Mouse (Mus musculus) lung, embryonic 15.5 days (tissue): ENCODE data around the gene Fam110a. TPM values are rescaled to one million over a fixed set of nuclear protein-coding genes. Genes with fewer than 3 reads are reported as not detected.
A peak's percentile ranks its signal among the peaks of the same experiment; 100 is the strongest.

Experiments
- ATAC-seq: fragments of 200-750 bp; cut with Nextera tagmentation; 2 replicates; pipeline ENCODE4 v1.8.0; 2017; ENCODE audit warnings: moderate number of reproducible peaks, borderline replicate concordance; ENCODE audit not compliant: low FRiP score, low TSS enrichment; ENCODE audit errors: extremely low read depth
- H3K27ac ChIP-seq: fragments of 300-500 bp; sonication (generic); 2 replicates; pipeline ENCODE4 v1.5.1; 2015; ENCODE audit warnings: moderate library complexity, mild to moderate bottlenecking, inconsistent platforms
- H3K27me3 ChIP-seq: fragments of 300-500 bp; sonication (generic); 2 replicates; pipeline ENCODE4 v1.6.1; 2015; ENCODE audit warnings: inconsistent platforms
- H3K36me3 ChIP-seq: fragments of 300-500 bp; sonication (generic); 2 replicates; pipeline ENCODE4 v1.6.1; 2015; ENCODE audit warnings: inconsistent platforms
- H3K4me1 ChIP-seq: fragments of 300-500 bp; sonication (generic); 2 replicates; pipeline ENCODE4 v1.6.1; 2015; ENCODE audit warnings: inconsistent platforms
- H3K4me2 ChIP-seq: fragments of 300-500 bp; sonication (generic); 2 replicates; pipeline ENCODE4 v1.6.1; 2015; ENCODE audit warnings: inconsistent platforms, mild to moderate bottlenecking, moderate library complexity
- H3K4me3 ChIP-seq: fragments of 300-500 bp; sonication (generic); 2 replicates; pipeline ENCODE4 v1.5.1; 2015; ENCODE audit warnings: mild to moderate bottlenecking, inconsistent platforms
- H3K9ac ChIP-seq: fragments of 300-500 bp; sonication (generic); 2 replicates; pipeline ENCODE4 v1.6.1; 2015; ENCODE audit warnings: inconsistent platforms
- H3K9me3 ChIP-seq: fragments of 300-500 bp; sonication (generic); 2 replicates; pipeline ENCODE4 v1.6.1; 2016; ENCODE audit warnings: inconsistent platforms
- WGBS: fragments of 180-500 bp; shearing (Covaris S2); methylation state at CpG from one replicate; pipeline ENCODE4 v1.1.7; 2015; 5-methylcytosine and 5-hydroxymethylcytosine counted together
- polyA plus RNA-seq: library from polyadenylated mRNA; unstranded; fragments of >200 nt; fragmentation: Nextera tagmentation; extraction: Ambion mirVana; gene quantifications from 2 replicates; pipeline ENCODE4 v1.2.1, GENCODE M21; 2015

Fam110a gene
- polyA plus RNA-seq, 1 experiment from 2014 or later = 34.1 TPM

GRCm38 (mm10) chr2:151996229-151997189 is 16.5 kb upstream of the Fam110a start, which contains the start of gene Slc52a3:
Slc52a3 (plus strand) TSS chr2:151996511.
- Histone ChIP-seq H3K4me3 (peak within 1 kb of the TSS; percentile 21), H3K9ac (no peak within 1 kb of the TSS), H3K27ac (no peak within 1 kb of the TSS), H3K4me1 (peaks cover 31% of the 10 kb centered on the region), H3K36me3 (no peaks in the 10 kb centered on the region), H3K4me2 (peak within 1 kb of the TSS; percentile 48), H3K27me3 (peaks cover 59% of the 10 kb centered on the region), H3K9me3 (no peaks in the 10 kb centered on the region)
- peak; percentile 31; the same call in 1 of the 2 replicates for ATAC-seq
- 6% methylated on average over 35 of the region's 35 CpGs for WGBS

- WGBS = 10% methylated on average over 22 of the region's 22 CpGs
These were observed 14.5 kb upstream of the Fam110a start for GRCm38 (mm10) chr2:151994350-151995122.

GRCm38 (mm10) chr2:151991446-151991845 is 11.4 kb upstream of the Fam110a start:
- ATAC-seq = no peak
- H3K4me2 ChIP-seq = no peak overlapping the region
- peaks cover 16% of the 10 kb centered on the region for H3K4me1 ChIP-seq
- no peaks in the 10 kb centered on the region for H3K36me3 ChIP-seq
- H3K27ac ChIP-seq = no peak overlapping the region
- no peak overlapping the region for H3K9ac ChIP-seq
- WGBS = 37% methylated on average over 5 of the region's 5 CpGs
- no peaks in the 10 kb centered on the region for H3K9me3 ChIP-seq
- no peak overlapping the region for H3K4me3 ChIP-seq
- H3K27me3 ChIP-seq = peaks cover 21% of the 10 kb centered on the region

More at GRCm38 (mm10) chr2:151994350-151995122, 14.5 kb upstream of the Fam110a start:
- no peaks in the 10 kb centered on the region for H3K9me3 ChIP-seq
- peak overlapping the region; percentile 46 for H3K4me2 ChIP-seq
- peaks cover 46% of the 10 kb centered on the region for H3K27me3 ChIP-seq
- H3K9ac ChIP-seq = no peak overlapping the region
- no peak overlapping the region; the same call in 1 of the 2 replicates for H3K4me3 ChIP-seq
- no peak for ATAC-seq
- no peak overlapping the region for H3K27ac ChIP-seq
- H3K36me3 ChIP-seq = no peaks in the 10 kb centered on the region
- peaks cover 24% of the 10 kb centered on the region for H3K4me1 ChIP-seq

GRCm38 (mm10) chr2:151990985-151991394 is 11.0 kb upstream of the Fam110a start:
- Histone ChIP-seq H3K9ac (no peak overlapping the region), H3K27ac (no peak overlapping the region), H3K4me2 (no peak overlapping the region), H3K4me3 (no peak overlapping the region), H3K9me3 (no peaks in the 10 kb centered on the region), H3K36me3 (no peaks in the 10 kb centered on the region), H3K27me3 (peaks cover 17% of the 10 kb centered on the region; the same call in 1 of the 2 replicates), H3K4me1 (peaks cover 11% of the 10 kb centered on the region)
- ATAC-seq = no peak
- WGBS = 29% methylated on average over 1 of the region's 1 CpGs

GRCm38 (mm10) chr2:151988978-151989377 is 9.0 kb upstream of the Fam110a start:
- Histone ChIP-seq H3K4me2 (no peak overlapping the region), H3K27me3 (0 out of 2 replicates have a peak, but pooled peaks cover 5% of the 10 kb centered on the region), H3K4me1 (no peaks in the 10 kb centered on the region), H3K27ac (no peak overlapping the region), H3K9me3 (no peaks in the 10 kb centered on the region), H3K4me3 (no peak overlapping the region), H3K9ac (no peak overlapping the region), H3K36me3 (no peaks in the 10 kb centered on the region)
- WGBS = 66% methylated on average over 2 of the region's 2 CpGs
- no peak for ATAC-seq

- Histone ChIP-seq H3K9ac (no peak overlapping the region), H3K36me3 (no peaks in the 10 kb centered on the region), H3K4me2 (no peak overlapping the region), H3K4me3 (no peak overlapping the region), H3K9me3 (no peaks in the 10 kb centered on the region), H3K4me1 (no peaks in the 10 kb centered on the region), H3K27me3 (no peaks in the 10 kb centered on the region), H3K27ac (no peak overlapping the region)
- no peak for ATAC-seq
- 69% methylated on average over 8 of the region's 8 CpGs for WGBS
These were observed 6.9 kb upstream of the Fam110a start for GRCm38 (mm10) chr2:151986958-151987357.

GRCm38 (mm10) chr2:151985426-151986172 is 5.6 kb upstream of the Fam110a start:
- Histone ChIP-seq H3K4me2 (no peak overlapping the region), H3K27ac (no peak overlapping the region), H3K4me3 (no peak overlapping the region), H3K27me3 (no peaks in the 10 kb centered on the region), H3K4me1 (peaks cover 2% of the 10 kb centered on the region), H3K9me3 (no peaks in the 10 kb centered on the region), H3K9ac (no peak overlapping the region), H3K36me3 (no peaks in the 10 kb centered on the region)
- WGBS = 46% methylated on average over 7 of the region's 7 CpGs
- no peak for ATAC-seq

- H3K4me3 ChIP-seq = no peak overlapping the region
- WGBS = 60% methylated on average over 9 of the region's 9 CpGs
- ATAC-seq = no peak
- no peak overlapping the region for H3K4me2 ChIP-seq
- no peak overlapping the region for H3K9ac ChIP-seq
- H3K9me3 ChIP-seq = no peaks in the 10 kb centered on the region
- no peak overlapping the region for H3K27ac ChIP-seq
- H3K27me3 ChIP-seq = no peaks in the 10 kb centered on the region
- peaks cover 13% of the 10 kb centered on the region for H3K4me1 ChIP-seq
- H3K36me3 ChIP-seq = no peaks in the 10 kb centered on the region
These were observed 4.0 kb upstream of the Fam110a start for GRCm38 (mm10) chr2:151984019-151984418.

GRCm38 (mm10) chr2:151982476-151982875 is 2.5 kb upstream of the Fam110a start:
- no peak overlapping the region for H3K27ac ChIP-seq
- ATAC-seq = no peak
- H3K27me3 ChIP-seq = no peaks in the 10 kb centered on the region
- no peak overlapping the region for H3K9ac ChIP-seq
- no peaks in the 10 kb centered on the region for H3K9me3 ChIP-seq
- no peak overlapping the region for H3K4me3 ChIP-seq
- no peak overlapping the region for H3K4me2 ChIP-seq
- H3K4me1 ChIP-seq = peaks cover 28% of the 10 kb centered on the region
- no peaks in the 10 kb centered on the region for H3K36me3 ChIP-seq

GRCm38 (mm10) chr2:151981268-151981667 is 1.2 kb upstream of the Fam110a start:
- ATAC-seq = no peak
- Histone ChIP-seq H3K4me1 (peaks cover 39% of the 10 kb centered on the region), H3K27ac (no peak overlapping the region), H3K4me2 (no peak overlapping the region), H3K9ac (no peak overlapping the region), H3K9me3 (no peaks in the 10 kb centered on the region), H3K4me3 (no peak overlapping the region), H3K36me3 (no peaks in the 10 kb centered on the region), H3K27me3 (no peaks in the 10 kb centered on the region)
- WGBS = 63% methylated on average over 6 of the region's 6 CpGs

GRCm38 (mm10) chr2:151980355-151980693 is 305 bp upstream of the Fam110a start:
- 33% methylated on average over 3 of the region's 3 CpGs for WGBS
- Histone ChIP-seq H3K4me3 (peak overlapping the region; percentile 81), H3K27me3 (no peaks in the 10 kb centered on the region), H3K9me3 (no peaks in the 10 kb centered on the region), H3K9ac (no peak overlapping the region; the same call in 1 of the 2 replicates), H3K36me3 (no peaks in the 10 kb centered on the region), H3K4me2 (peak overlapping the region; percentile 79), H3K4me1 (peaks cover 46% of the 10 kb centered on the region), H3K27ac (peak overlapping the region; percentile 80)
- ATAC-seq = no peak; the same call in 1 of the 2 replicates
